Mouse (Mus musculus) cerebellum, postnatal 36 days (tissue): ENCODE measurements at regions not wholly inside any gene's neighbourhood (a gene's known extent, or its start where the extent isn't known, plus 50 kb on each side); places are given as distances from the start of the nearest gene placed in this dataset.
"Not testable (repeated sequence)": the region's sequence is repeated elsewhere in the genome, so short reads cannot be mapped to it uniquely, and the experiment has no call there.

Source experiments
- DNase-seq, 2 experiments: peaks; one replicate each; pipeline ENCODE4 v3.0.0; 2021 to 2022; ENCODE audit warnings: mixed read lengths in 2 of 2

- no peak for DNase-seq
Measured at GRCm38 (mm10) chr13:115911524-115912459, 397.7 kb downstream of the Isl1 start.

DNA sequence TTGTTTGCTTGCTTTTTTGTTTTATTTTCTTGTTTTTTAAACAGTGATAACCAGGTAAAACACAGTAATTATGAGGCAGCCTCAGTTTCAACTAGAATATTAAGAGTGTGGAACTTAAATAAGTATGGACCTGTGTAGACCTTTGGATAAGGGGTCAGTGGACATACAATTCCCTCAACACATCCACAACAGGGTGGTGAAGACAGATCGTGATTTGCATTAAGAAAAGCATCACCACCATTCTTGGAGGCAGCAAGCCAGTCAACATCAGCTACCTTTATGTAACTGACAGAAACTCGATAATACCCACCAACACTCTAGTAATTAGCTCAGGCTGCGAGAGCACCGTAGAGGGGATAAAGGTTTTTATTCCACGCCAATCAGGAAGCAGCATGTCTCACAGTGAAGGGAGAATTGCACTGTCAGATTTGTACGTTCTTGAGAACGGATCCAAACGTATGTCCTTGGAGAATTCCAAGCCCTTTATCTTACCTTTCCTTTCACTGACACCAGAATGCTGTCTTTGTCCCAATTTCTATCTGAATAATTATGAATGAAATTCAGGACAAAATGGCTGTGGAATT is 398.5 kb downstream of the Isl1 start:
- DNase-seq, result no peak

- no peak for DNase-seq
Measured at GRCm38 (mm10) chr13:115880616-115881015, 428.9 kb downstream of the Isl1 start.

DNA sequence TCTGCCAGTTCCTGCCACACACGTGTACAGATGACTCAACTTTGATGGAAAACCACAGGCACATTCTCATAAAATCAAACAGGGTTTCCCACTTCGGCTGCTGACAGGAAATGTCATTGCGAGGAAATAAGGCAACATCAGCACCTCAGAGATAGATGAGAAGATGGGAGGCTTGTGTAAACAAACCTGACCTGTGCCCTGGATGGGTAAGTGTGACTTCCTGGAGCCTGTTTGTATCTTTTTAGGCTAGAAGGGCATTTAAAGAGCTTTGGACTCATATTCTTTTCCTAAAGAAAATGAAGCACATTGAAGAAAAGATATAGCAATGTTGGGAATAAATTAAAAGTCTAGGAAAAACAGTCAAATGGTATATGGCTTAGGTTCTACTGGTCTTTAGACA is 449.0 kb downstream of the Isl1 start:
- no peak for DNase-seq

DNA sequence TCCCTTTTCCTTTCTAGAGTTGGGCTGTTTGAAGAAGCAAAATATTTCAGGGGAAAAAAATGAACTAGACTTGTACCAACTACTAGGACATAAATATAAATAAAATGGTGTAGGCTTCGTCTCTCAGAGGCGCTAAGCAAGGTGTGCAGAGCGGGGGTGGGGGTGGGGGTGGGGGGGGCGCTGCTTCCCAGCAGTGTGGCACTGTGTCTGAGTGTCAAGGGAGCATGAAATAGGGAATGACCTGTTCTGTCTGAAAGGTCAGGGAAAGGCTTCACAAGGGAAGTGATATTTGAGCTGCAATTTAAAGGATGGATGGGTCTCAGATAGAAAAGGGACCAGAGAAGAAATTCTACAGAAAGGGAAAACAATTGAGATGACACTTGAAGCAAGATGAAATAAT is 452.9 kb downstream of the Isl1 start:
- no peak for DNase-seq

DNA sequence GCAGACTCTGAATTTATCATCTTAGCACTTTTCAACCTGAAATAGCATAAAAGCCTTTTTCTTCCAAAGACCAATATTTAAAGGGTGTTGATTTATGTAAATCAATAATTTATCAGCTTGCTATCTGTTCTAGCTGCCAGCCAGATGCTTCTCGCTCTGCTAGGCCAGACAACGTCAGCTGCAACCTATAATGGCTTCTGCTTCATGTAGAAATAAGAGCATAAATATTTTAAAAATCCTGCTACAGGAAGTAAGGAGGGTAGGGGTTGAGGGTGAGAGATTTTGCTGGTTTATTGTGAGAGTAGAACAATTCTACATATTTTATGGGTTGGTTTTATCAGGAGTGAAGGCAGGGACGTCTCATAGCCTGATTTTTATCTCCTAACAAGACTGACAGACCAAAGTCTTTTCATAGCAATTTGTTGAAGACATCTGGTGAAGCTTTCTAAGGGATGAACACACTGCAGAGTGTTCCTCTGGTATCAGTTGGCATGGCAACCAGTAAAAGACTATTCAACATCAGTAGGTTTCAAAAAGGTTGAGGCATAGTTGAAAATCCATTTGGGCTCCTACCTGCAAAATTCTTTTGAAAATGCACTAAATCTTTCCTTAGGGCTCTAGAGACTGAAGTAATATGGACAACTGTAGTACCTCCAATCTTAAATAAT is 456.7 kb downstream of the Isl1 start:
- no peak for DNase-seq

GRCm38 (mm10) chr13:115843121-115843520 is 466.4 kb downstream of the Isl1 start:
- DNase-seq, result no peak

DNA sequence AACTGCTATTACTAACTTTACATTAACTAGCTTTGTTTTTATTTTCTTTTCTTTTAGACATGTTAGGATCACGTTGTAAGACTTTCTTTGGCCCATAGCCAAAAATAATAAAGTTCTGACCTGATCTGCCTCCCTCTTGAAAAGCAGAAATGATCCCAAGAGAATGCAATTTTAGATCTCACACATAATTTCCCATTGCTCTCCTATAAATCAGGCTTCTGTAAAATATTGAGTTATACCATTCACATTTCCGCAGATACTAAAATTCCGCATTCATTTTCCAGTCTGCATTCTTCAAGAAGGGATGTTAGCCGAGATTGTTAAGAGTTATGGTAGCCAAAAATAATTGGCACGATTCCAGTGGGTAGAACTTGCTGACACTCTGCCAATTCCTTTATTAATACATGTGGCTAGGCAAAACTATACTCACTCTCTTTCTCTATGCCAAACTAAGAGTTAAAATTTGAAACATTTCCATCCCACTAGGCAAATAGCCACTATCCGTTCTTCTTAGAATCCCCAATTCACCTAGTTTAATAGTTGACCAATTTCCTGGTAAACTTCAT is 473.2 kb downstream of the Isl1 start:
- no peak for DNase-seq

- DNase-seq, result no peak
Measured at GRCm38 (mm10) chr13:115825191-115825590, 484.3 kb downstream of the Isl1 start.

DNA sequence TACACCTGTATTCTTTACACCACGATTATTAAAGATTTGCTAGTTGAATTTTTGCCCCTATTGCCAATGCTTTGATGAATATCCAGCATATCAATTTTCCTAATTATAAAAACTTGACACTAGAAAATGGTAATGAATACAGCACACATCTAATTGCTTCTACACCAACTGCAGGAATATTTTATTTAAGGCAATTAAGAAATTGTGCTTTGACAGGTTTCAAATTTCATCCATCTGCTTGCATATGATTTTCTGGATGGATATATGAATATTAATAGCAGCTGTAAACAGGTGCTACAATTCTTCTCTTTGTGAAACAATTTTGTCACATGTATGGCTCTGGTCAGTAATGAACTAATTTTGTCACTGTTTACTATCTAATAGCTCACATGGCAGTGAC is 487.0 kb downstream of the Isl1 start:
- no peak for DNase-seq

DNA sequence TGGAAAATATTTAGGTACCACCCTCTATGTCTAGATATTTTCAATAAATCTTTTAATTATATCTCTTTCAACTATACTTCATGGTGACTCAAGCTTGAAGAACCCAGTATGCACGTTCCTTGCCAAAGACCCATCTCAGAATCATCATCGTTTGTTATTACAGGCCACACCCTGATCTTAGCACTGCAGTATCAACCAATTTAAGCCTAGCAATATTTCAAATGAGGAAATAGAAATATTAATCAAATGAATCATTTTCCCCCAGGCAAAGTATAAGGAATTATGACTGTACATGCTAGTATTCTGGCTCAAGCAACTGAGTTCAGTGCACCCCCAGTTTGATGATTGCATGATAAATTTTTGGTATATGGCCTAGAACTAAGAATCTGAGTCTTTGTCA is 495.3 kb downstream of the Isl1 start:
- DNase-seq, result no peak

GRCm38 (mm10) chr13:115799294-115799693 is 510.2 kb downstream of the Isl1 start:
- DNase-seq, result no peak

DNA sequence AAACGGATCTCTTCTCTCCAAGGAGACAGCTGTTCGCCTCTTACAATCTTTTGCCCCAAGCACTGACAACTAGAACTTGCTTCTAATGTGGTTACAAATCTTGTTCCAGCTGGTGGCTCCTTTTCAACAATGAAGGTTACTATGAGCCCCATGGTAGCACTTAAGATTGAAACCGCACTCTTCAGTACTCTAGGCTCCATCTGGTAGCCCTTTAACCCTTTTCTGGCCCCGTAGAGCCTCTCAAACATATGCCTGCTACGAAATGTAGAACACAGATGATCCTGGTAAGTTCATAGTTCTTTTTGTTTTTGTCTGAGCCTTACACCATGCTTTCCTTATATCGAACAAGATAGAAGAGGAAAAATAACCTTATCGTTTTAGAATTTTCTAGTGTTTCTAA is 558.2 kb downstream of the Isl1 start:
- DNase-seq, result no peak

GRCm38 (mm10) chr13:115742080-115742479 is 567.4 kb downstream of the Isl1 start:
- not testable (repeated sequence) for DNase-seq

- DNase-seq, result no peak
Measured at GRCm38 (mm10) chr13:115727986-115728385, 581.5 kb downstream of the Isl1 start.

DNA sequence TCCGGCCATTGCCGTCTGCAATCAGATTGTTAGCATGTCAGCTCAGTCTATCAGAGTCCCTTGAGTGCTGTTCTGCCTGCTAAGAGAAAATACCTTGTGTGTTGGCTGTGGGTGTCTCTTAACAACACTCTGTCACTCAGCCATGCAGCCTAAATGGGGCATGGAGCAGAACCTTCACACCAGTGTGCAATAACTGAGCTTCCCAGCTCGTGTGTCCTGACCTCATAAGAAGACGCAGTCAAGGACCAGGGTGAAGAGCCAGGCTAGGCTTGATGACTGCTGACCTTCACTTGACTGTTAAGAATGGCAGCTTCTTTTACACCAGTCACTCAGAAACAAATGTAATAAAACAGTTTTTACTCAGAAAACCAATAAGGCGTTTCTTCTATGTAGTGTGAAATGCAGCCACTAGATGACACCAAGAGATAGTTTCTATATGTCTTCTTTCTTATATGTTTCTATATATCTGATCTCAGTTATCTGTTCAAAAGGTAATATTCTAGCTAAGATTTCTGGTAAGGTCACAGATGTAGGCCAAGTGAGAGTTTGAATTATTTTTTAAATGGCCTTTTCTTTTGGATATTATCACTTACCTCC is 584.0 kb downstream of the Isl1 start:
- DNase-seq, result no peak

- no peak for DNase-seq
Measured at GRCm38 (mm10) chr13:115719276-115719675, 590.2 kb downstream of the Isl1 start.

DNA sequence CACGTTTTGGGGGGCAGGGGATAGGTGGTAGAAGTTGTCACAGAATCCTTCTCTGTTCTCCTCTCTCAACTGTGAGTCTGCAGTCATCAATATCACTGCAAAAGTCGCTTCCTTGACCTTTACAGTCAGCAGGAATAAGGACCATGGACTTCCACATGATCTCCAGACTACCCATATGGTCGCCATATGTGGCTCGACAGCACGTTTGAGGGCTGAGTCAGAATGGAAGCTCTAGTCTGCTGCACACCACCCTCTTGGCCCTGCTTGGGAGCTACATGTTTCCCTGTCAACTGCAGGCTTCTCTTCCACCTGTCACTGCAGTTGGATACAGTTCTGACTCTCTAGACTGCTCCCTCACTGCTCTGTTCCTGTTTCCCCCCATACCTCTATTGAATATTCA is 590.6 kb downstream of the Isl1 start:
- no peak for DNase-seq

DNA sequence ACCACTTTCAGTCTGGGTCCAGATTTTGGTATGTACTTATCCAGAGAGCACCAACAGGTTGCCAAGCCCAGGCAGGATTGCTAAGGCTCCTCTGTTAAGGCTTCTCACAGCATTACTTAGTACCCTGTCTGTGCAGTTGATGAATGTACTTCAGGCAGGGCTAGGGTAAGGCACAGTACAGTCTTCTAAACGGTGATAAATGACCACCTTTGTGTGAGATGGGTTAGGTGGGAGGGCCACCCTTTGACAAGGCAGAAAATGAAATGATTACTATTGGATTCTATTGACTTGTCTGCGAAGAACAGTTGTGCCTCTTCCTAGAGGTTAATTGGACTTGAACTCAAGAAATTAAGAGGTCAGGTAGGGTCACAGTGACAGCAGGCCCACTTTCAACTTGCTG is 594.4 kb upstream of the Itga1 start:
- no peak for DNase-seq

DNA sequence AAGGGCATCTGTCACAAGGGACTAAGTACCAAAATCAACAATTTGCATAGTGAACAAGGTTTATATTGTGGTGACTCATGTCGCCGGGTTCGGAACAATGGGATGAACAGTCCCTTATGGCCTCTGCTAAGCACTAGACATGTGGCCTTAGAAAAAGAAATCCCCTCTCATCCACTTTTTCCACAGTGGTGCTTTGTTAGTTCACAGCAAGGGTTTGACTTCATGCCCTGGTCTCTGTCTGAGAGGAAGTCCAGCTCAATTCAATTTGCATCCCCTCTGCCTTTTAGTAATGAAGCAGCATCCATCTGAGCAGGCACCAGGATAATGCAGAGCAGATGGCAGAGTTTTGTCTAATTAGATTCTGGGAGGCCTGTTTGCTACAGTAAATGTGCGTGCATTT is 585.7 kb upstream of the Itga1 start:
- no peak for DNase-seq

DNA sequence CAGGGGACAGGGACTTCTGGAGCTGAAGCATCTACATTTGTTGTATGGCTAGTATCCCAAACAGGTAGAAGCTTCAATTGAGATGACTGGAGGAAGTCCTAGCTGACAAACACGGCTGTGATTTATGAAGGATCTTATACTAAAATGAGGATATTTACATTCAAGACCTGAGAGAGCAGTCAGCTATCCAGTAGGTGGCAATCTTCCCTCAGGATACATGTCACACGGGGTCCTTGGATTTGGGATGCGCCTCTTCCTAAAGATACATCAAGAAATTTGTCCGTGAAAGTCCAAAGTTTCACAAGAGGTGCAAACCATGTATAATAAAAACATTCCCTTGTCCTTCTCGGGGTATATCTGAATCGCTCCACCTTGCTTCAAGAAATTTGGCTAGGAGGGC is 577.8 kb upstream of the Itga1 start:
- no peak for DNase-seq

DNA sequence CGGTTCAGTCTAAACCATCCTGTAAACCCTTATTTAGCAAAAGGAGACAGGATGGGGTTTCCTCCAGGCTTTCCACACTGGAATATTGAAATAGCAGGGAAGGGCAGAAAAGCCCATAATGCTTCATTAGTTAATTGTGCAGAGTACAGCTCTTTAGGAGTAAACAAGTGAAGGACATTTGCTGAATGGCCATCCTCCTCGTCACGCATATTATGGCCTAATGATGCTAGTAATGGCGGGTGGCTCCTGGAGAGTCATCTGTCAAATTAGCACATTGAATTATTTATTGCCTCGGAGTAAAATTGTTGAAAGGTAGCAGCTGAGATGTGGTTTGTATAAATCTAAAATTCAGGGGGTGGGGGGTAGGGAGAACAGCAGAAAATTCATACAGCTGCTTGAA is 575.1 kb upstream of the Itga1 start:
- DNase-seq, result no peak

GRCm38 (mm10) chr13:115673729-115674128 is 572.0 kb upstream of the Itga1 start:
- DNase-seq, result no peak
